Mouse (Mus musculus) heart, adult 8-10 months (tissue): ENCODE results near the gene Upf2. TPM values are rescaled to one million over a fixed set of nuclear protein-coding genes. Genes with fewer than 3 reads are reported as not detected.
A peak's percentile ranks its signal among the peaks of the same experiment; 100 is the strongest.

Experiments used
- DNase-seq: peaks from one replicate; pipeline ENCODE4 v3.0.0; 2022; ENCODE audit warnings: low spot score
- total RNA-seq, 4 experiments: library from RNA; stranded (reverse); gene quantifications; 2 replicates each; pipeline ENCODE4 v1.2.4; 2022

Gene Upf2
- total RNA-seq = 10 to 100 TPM; 18.6 to 20.6 (median 19.1) TPM

GRCm38 (mm10) chr2:5950766-5951595 is at the start of gene Upf2:
Gene Upf2, plus strand, starts transcription at chr2:5951469.
- peak; percentile 95 for DNase-seq

DNA sequence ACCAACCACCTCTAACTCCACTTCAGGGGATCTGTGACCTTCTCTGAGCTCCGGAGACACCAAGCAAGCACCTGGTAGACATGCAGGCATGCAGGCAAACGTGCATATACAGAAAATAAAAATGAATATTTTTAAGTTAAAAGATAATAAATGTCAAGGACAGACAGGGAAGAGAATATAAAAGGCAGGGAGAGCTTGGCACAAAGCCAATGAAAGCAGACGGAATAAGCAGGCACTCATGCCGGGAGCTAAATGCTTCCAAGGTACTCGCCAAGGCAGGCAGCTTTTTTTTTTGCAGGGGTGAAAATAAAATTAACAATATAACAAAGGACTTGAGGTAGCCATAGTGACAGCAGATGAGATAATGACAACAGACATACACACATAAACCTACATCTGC is 45.2 kb upstream of the Upf2 start:
- DNase-seq = peak; percentile 8

- peak; percentile 8 for DNase-seq
These were observed 44.6 kb upstream of the Upf2 start for GRCm38 (mm10) chr2:5906625-5907024.

DNA sequence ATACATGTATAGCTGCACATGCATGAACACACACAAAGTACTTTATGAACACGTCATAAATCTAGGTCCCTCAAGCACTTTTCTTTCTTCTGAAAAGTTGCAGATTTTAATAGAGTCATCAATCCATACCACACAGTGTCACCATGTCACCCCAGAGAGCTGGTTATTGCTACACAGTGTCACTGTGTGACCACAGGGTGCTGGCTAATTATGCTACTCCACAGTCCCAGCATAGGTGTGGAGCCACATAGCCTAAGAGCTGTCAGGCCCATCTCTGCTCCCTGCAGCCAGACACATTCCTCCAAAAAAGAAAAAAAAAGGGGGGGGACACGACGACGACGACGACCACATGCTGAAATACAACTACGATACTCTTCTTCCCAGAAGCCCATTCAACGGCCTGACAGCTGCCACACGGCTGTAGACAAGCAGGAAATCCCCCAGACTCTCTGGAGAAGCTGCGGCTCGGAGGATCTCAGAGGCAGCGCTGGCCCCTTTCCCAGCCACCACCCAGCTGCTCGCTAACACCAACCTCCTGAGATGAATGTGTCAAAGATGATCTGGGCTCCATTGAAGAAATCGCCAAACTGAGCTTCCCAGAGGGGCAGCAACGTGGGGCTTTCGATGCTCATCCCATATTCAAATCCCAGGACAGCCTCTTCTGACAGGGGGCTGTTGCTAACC is 39.8 kb upstream of the Upf2 start:
- DNase-seq = no peak

GRCm38 (mm10) chr2:5922823-5923222 is 28.4 kb upstream of the Upf2 start:
- DNase-seq = no peak

GRCm38 (mm10) chr2:5923786-5924185 is 27.5 kb upstream of the Upf2 start:
- no peak for DNase-seq

GRCm38 (mm10) chr2:5927481-5927880 is 23.8 kb upstream of the Upf2 start:
- no peak for DNase-seq

DNA sequence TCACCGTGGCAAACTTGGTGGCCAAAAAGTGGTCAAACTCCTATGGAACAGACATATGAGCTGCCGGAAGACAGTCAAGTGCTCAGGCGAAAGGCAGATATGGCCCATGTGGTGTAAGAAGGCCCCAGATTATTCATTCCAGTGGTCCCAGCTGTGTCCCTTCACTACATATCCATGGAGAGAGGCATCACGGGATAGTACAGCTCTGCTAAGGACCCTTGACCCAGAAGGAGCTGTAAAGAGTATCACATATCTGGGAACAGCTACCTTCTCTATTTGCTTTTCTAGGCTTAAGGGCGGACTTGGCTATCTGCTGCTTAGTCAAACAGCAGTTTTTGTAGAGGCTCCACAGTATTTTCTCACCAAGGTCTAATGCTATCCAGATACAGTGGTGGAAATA is 21.5 kb upstream of the Upf2 start:
- DNase-seq = no peak

DNA sequence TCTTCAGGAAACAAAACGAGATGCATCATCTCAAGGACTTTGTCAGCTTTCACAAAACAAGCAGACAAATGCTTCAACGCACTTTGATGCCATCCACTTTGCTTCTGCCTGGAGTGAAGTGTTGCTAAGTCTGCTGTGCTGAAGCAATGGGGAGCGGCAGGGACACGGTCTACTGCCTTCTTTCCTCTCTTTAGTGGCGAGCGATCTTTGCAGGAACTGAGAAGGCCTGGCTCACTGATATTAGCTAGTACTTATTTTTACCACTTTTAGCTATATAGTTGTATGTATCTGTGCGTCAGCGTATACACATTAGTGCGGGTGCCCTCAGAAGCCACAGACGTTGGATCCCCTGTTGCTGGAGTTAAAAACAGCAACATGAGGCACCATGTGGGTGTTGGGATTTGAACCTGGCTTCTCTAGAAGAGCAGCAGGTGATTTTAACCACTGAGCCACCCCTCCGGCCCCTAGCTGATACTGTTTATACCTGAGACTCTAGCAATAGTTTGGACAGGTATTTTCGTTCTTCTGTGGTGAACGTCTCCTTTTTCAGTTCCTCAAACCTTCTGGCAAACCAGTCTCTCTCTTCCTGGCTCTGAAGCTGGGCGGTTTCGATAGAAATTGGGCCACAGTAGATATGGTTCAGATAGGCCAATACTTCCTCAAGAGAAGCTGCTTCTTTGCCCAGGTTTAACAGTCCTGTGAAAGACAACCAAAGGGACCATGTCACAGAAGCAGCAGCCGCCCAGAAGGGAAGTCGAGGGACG is 20.8 kb upstream of the Upf2 start:
- no peak for DNase-seq

- no peak for DNase-seq
These were observed 19.3 kb upstream of the Upf2 start for GRCm38 (mm10) chr2:5931938-5932337.

GRCm38 (mm10) chr2:5934936-5935335 is 16.3 kb upstream of the Upf2 start:
- DNase-seq = no peak

DNA sequence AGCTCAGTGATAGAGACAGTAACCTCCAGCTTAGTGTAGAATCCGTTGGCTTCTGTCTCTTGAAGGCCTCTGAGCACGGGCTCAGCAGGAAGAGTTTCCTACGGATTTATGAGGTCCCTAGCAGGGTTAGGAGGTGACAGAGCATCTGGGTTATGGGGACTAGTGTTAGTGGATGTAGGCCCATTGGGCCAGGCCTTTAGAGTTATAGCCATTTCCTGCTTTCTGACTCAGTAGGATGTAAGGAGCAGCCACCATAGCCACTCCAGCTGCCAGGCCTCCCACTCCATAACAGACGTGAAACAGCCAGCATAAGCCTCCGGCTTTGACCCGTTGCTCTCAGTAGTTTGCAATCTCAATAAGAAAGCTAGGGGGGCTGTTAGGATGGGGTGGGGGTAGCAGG is 15.2 kb upstream of the Upf2 start:
- DNase-seq = no peak

- no peak for DNase-seq
These were observed 14.7 kb upstream of the Upf2 start for GRCm38 (mm10) chr2:5936550-5936949.

- DNase-seq = no peak
These were observed 11.9 kb upstream of the Upf2 start for GRCm38 (mm10) chr2:5939319-5939718.

DNA sequence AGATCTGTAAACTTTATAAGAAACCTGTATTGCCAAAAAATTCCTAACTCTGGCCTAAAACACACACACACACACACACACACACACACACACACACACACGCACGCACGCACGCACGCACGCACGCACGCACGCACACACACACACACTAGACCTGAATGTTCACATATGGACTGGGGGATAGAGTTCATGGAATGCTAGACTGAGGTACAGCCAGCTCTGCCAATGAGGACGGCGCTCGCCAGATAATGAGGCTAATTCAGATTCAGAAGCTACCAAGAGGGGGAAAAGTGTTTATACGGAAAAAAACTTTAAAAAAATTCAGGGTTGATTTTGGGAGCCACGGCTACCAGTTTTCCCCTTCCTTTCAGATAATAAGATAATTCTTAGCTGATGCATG is 11.4 kb upstream of the Upf2 start:
- DNase-seq = no peak

- no peak for DNase-seq
These were observed 10.3 kb upstream of the Upf2 start for GRCm38 (mm10) chr2:5940936-5941335.

GRCm38 (mm10) chr2:5941861-5942415 is 9.3 kb upstream of the Upf2 start:
- no peak for DNase-seq

GRCm38 (mm10) chr2:5942416-5943032 is 8.7 kb upstream of the Upf2 start, which contains the start of gene Dhtkd1:
Gene Dhtkd1, minus strand, starts transcription at chr2:5942792.
- DNase-seq = peak; percentile 61

DNA sequence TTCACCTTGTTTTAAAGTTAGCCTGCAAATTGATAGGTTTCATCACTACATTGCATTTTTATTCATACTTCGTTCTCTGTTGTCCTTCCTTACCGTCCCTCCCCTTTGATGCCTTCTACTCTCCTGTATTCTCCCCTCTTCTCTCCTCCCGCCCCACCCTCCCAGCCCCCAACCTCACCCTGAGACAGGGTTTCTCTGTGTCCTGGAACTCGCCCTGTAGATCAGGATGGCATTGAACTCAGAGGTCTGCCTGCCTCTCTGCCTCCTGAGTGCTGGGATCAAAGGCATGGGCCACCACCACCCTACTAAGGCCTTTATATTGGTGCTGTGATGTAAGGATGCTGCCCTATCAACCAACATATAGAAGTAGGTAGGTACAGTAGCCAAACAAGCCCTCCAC is 8.2 kb upstream of the Upf2 start:
- DNase-seq = no peak

DNA sequence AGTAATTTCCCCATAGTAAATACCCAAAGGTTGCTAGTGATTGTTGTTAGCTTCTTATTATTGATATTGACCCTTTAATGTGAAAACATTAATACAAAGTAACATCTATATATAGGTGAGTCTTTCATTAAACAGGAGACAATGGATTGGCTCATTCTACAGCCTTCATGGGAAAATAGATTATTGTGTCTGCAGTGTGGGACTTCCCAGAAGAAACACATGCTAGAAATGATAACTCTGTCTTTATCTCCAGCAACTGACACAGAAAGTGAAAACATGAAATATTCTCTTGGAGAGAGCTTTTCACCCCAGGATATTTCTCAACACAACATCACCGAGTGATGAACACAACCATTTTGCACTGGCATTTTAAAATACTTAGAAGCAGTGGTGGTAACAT is 5.6 kb upstream of the Upf2 start:
- DNase-seq = no peak

- no peak for DNase-seq
These were observed 4.4 kb upstream of the Upf2 start for GRCm38 (mm10) chr2:5946876-5947275.

- DNase-seq = no peak
These were observed 2.3 kb upstream of the Upf2 start for GRCm38 (mm10) chr2:5948964-5949363.
